8 mouse cellular contexts compared by ENCODE assay signal in genomic region chr2:28205467-28205805, GRCm38 (mm10). TPM values are rescaled to one million over a fixed set of nuclear protein-coding genes. Genes with fewer than 3 reads are reported as not detected.
A peak's percentile ranks its signal among the peaks of the same experiment; 100 is the strongest.
DNase-seq lines count a peak whose midpoint lies in the region; ATAC-seq and TF ChIP-seq lines count a peak whose summit lies in the region.

No protein-coding gene starts in this region.

- peaks cover 1% of the 10 kb centered on the region for H3K27me3 ChIP-seq in Patski
- peaks cover 5% of the 10 kb centered on the region; the same call in 1 of the 2 replicates for H3K27me3 ChIP-seq in hindbrain, embryonic 12.5 days

- in situ Hi-C loops in Patski (cut with MboI; ENCODE audit: low pct_unique_long_range_greater_than_20kb): no loop called here

- POLR2A ChIA-PET in Patski (lab: Charles Lee): interaction anchor here (1.5 to 2.1 kb wide), 2 partner anchors 39 to 212 kb away, joined by 3 to 20 read pairs; no protein-coding TSS in a partner anchor

- no peaks in the 10 kb centered on the region for H3K9me3 ChIP-seq in hindbrain, embryonic 12.5 days (replicated peaks)

- no peak for DNase-seq in Patski (ENCODE audit: low read depth, low spot score)
- peak; percentile 91 for DNase-seq in cerebellum, adult 9-11 months
- DNase-seq in frontal cortex, postnatal 14 days (ENCODE audit: low spot score in 2 of 2): peak; percentile 65 to 82
- peak; percentile 86 to 88 for DNase-seq in layer of hippocampus, postnatal 36 days
- DNase-seq in lung, postnatal 25 days (ENCODE audit: low spot score): peak; percentile 81
- DNase-seq in right cerebral cortex, adult 18-20 months: peak; percentile 90
- peak; percentile 66 for DNase-seq in urinary bladder, postnatal 10 days (ENCODE audit: low spot score)

- CTCF ChIA-PET in Patski (lab: Charles Lee): interaction anchor here (0.9 to 2.9 kb wide), 6 partner anchors 78 to 215 kb away, joined by 3 to 13 read pairs (median 5); no protein-coding TSS in a partner anchor

- H3K4me1 ChIP-seq in hindbrain, embryonic 12.5 days: peaks cover 50% of the 10 kb centered on the region

- peak overlapping the region; percentile 52 for H3K4me3 ChIP-seq in hindbrain, embryonic 12.5 days

- WGBS in hindbrain, embryonic 12.5 days: 0% methylated on average over 48 of the region's 49 CpGs

- H3K36me3 ChIP-seq in hindbrain, embryonic 12.5 days: no peaks in the 10 kb centered on the region

- H3K27ac ChIP-seq in hindbrain, embryonic 12.5 days: peak overlapping the region; percentile 69

- no peak for TF ChIP-seq CTCF in Patski (IDR thresholded peaks at IDR 0.05)

- peak; percentile 28 for ATAC-seq in Patski
- peak; percentile 44 for ATAC-seq in hindbrain, embryonic 12.5 days (ENCODE audit: low FRiP score)

- H3K9ac ChIP-seq in hindbrain, embryonic 12.5 days: peak overlapping the region; percentile 78

- H3K4me2 ChIP-seq in hindbrain, embryonic 12.5 days (replicated peaks): peak overlapping the region; percentile 90

RNA-seq across cellular contexts. Expression of gene Olfm1, which starts 12.6 kb away (rescaled TPM):
- 141 TPM for polyA plus RNA-seq in Patski (2021)
- polyA plus RNA-seq in hindbrain, embryonic 12.5 days (2016; fragmentation: Nextera tagmentation; extraction: Ambion mirVana): 189 and 191 TPM in 2 replicates
- 1,000 to 10,000 TPM; 1,684 to 1,758 TPM for total RNA-seq in layer of hippocampus, postnatal 36 days (2021)
